Mouse (Mus musculus) C2C12 (cell line): Measurements from ENCODE around the gene Ptgfrn.

Source experiments
- CTCF ChIP-seq: IDR thresholded peaks from one replicate; pipeline ENCODE4 v1.5.1; 2011; ENCODE audit not compliant: control insufficient read depth, insufficient read depth, insufficient read length
- MAX ChIP-seq: IDR thresholded peaks from one replicate; pipeline ENCODE4 v1.6.1; 2011; ENCODE audit warnings: mild to moderate bottlenecking, control low read depth
- MYOG ChIP-seq: IDR thresholded peaks from one replicate; pipeline ENCODE4 v1.6.1; 2011; ENCODE audit not compliant: control insufficient read depth, insufficient read length; ENCODE audit errors: extremely low read depth
- USF1 ChIP-seq: IDR thresholded peaks from one replicate; pipeline ENCODE4 v1.6.1; 2011; ENCODE audit warnings: low read depth, mild to moderate bottlenecking, control low read depth, moderate library complexity

DNA sequence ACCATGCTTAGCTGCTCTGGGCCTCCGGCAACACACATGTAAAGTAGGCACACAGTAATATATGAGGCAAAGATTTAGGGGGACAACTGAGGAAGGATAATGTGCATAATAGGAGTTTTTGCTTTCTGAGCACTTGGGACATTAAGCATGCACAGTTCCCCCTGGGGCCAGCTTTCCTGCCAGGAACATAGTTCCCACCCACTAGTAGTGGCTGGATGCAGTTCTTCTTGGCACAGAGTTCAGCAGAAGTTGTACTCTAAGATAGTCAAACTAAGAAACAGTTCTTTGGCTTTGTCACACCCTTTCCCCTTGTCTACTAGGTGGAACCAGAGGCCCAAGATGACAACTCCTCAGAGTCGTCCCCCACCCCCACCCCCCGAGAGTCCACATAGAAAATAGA lies 12.4 kb upstream of the Ptgfrn start:
- TF ChIP-seq MAX (no peak), CTCF (no peak), MYOG (no peak), USF1 (no peak)
